Mouse (Mus musculus) liver, embryonic 14.5 days (tissue): ENCODE data around the gene Ank2.

Experiments
- CTCF ChIP-seq: IDR thresholded peaks from 2 replicates; pipeline ENCODE4 v1.5.1; 2016; ENCODE audit warnings: antibody characterized with exemption, low read depth, control low read depth
- EP300 ChIP-seq: IDR thresholded peaks from 2 replicates; pipeline ENCODE4 v1.6.1; 2016; ENCODE audit warnings: antibody characterized with exemption, low read depth

- TF ChIP-seq CTCF = no peak
- TF ChIP-seq EP300 = no peak
Measured at GRCm38 (mm10) chr3:127376901-127377460, 122.2 kb downstream of the Ank2 start.
